Mouse (Mus musculus): ENCODE measurements at regions not wholly inside any gene's neighbourhood (a gene's known extent, or its start where the extent isn't known, plus 50 kb on each side); places are given as distances from the start of the nearest gene placed in this dataset.
"Not testable (repeated sequence)": the region's sequence is repeated elsewhere in the genome, so short reads cannot be mapped to it uniquely, and the experiment has no call there.

- no peak for ATAC-seq (ENCODE audit: extremely low read depth, insufficient number of reproducible peaks, low FRiP score, poor library complexity, severe bottlenecking)
Observed at GRCm38 (mm10) chr17:4620361-4620760, 373.8 kb upstream of the Arid1b start.

GRCm38 (mm10) chr17:4626126-4626525, 368.0 kb upstream of the Arid1b start:
- ATAC-seq (ENCODE audit: extremely low read depth, insufficient number of reproducible peaks, low FRiP score, poor library complexity, severe bottlenecking): not testable (repeated sequence)

GRCm38 (mm10) chr17:4627542-4627941, 366.6 kb upstream of the Arid1b start:
- ATAC-seq (ENCODE audit: extremely low read depth, insufficient number of reproducible peaks, low FRiP score, poor library complexity, severe bottlenecking): no peak

GRCm38 (mm10) chr17:4631122-4631521, 363.0 kb upstream of the Arid1b start:
- no peak for ATAC-seq (ENCODE audit: extremely low read depth, insufficient number of reproducible peaks, low FRiP score, poor library complexity, severe bottlenecking)

- ATAC-seq (ENCODE audit: extremely low read depth, insufficient number of reproducible peaks, low FRiP score, poor library complexity, severe bottlenecking): no peak
Observed at GRCm38 (mm10) chr17:4632506-4632905, 361.6 kb upstream of the Arid1b start.

GRCm38 (mm10) chr17:4633771-4634170, 360.4 kb upstream of the Arid1b start:
- no peak for ATAC-seq (ENCODE audit: extremely low read depth, insufficient number of reproducible peaks, low FRiP score, poor library complexity, severe bottlenecking)

- ATAC-seq (ENCODE audit: extremely low read depth, insufficient number of reproducible peaks, low FRiP score, poor library complexity, severe bottlenecking): no peak
Observed at GRCm38 (mm10) chr17:4636796-4637353, 357.3 kb upstream of the Arid1b start.

GRCm38 (mm10) chr17:4639531-4639930, 354.6 kb upstream of the Arid1b start:
- ATAC-seq (ENCODE audit: extremely low read depth, insufficient number of reproducible peaks, low FRiP score, poor library complexity, severe bottlenecking): no peak

- no peak for ATAC-seq (ENCODE audit: extremely low read depth, insufficient number of reproducible peaks, low FRiP score, poor library complexity, severe bottlenecking)
Observed at GRCm38 (mm10) chr17:4640555-4640954, 353.6 kb upstream of the Arid1b start.

- ATAC-seq (ENCODE audit: extremely low read depth, insufficient number of reproducible peaks, low FRiP score, poor library complexity, severe bottlenecking): no peak
Observed at GRCm38 (mm10) chr17:4641166-4641565, 353.0 kb upstream of the Arid1b start.

GRCm38 (mm10) chr17:4642046-4642445, 352.1 kb upstream of the Arid1b start:
- ATAC-seq (ENCODE audit: extremely low read depth, insufficient number of reproducible peaks, low FRiP score, poor library complexity, severe bottlenecking): no peak

GRCm38 (mm10) chr17:4643343-4643742, 350.8 kb upstream of the Arid1b start:
- ATAC-seq (ENCODE audit: extremely low read depth, insufficient number of reproducible peaks, low FRiP score, poor library complexity, severe bottlenecking): no peak

- ATAC-seq (ENCODE audit: extremely low read depth, insufficient number of reproducible peaks, low FRiP score, poor library complexity, severe bottlenecking): no peak
Observed at GRCm38 (mm10) chr17:4648603-4649002, 345.5 kb upstream of the Arid1b start.

- no peak for ATAC-seq (ENCODE audit: extremely low read depth, insufficient number of reproducible peaks, low FRiP score, poor library complexity, severe bottlenecking)
Observed at GRCm38 (mm10) chr17:4654221-4654620, 339.9 kb upstream of the Arid1b start.

GRCm38 (mm10) chr17:4661996-4662395, 332.1 kb upstream of the Arid1b start:
- no peak for ATAC-seq (ENCODE audit: extremely low read depth, insufficient number of reproducible peaks, low FRiP score, poor library complexity, severe bottlenecking)

- ATAC-seq (ENCODE audit: extremely low read depth, insufficient number of reproducible peaks, low FRiP score, poor library complexity, severe bottlenecking): no peak
Observed at GRCm38 (mm10) chr17:4668511-4668910, 325.6 kb upstream of the Arid1b start.

GRCm38 (mm10) chr17:4673271-4673670, 320.9 kb upstream of the Arid1b start:
- no peak for ATAC-seq (ENCODE audit: extremely low read depth, insufficient number of reproducible peaks, low FRiP score, poor library complexity, severe bottlenecking)

GRCm38 (mm10) chr17:4706421-4706820, 287.7 kb upstream of the Arid1b start:
- no peak for ATAC-seq (ENCODE audit: extremely low read depth, insufficient number of reproducible peaks, low FRiP score, poor library complexity, severe bottlenecking)

- ATAC-seq (ENCODE audit: extremely low read depth, insufficient number of reproducible peaks, low FRiP score, poor library complexity, severe bottlenecking): no peak
Observed at GRCm38 (mm10) chr17:4721061-4721460, 273.1 kb upstream of the Arid1b start.

GRCm38 (mm10) chr17:4724031-4724430, 270.1 kb upstream of the Arid1b start:
- no peak for ATAC-seq (ENCODE audit: extremely low read depth, insufficient number of reproducible peaks, low FRiP score, poor library complexity, severe bottlenecking)

GRCm38 (mm10) chr17:4726331-4726741, 267.8 kb upstream of the Arid1b start:
- no peak for ATAC-seq (ENCODE audit: extremely low read depth, insufficient number of reproducible peaks, low FRiP score, poor library complexity, severe bottlenecking)

Measured in neutrophil, adult 5-6 weeks (primary cell).